Mouse (Mus musculus): ENCODE data around the gene Napsa. TPM values are rescaled to one million over a fixed set of nuclear protein-coding genes. Genes with fewer than 3 reads are reported as not detected.
A peak's percentile ranks its signal among the peaks of the same experiment; 100 is the strongest.

Napsa gene
- 1.0 and 1.3 TPM in 2 replicates for polyA plus RNA-seq (2015; fragmentation: Nextera tagmentation; extraction: Ambion mirVana)

DNA sequence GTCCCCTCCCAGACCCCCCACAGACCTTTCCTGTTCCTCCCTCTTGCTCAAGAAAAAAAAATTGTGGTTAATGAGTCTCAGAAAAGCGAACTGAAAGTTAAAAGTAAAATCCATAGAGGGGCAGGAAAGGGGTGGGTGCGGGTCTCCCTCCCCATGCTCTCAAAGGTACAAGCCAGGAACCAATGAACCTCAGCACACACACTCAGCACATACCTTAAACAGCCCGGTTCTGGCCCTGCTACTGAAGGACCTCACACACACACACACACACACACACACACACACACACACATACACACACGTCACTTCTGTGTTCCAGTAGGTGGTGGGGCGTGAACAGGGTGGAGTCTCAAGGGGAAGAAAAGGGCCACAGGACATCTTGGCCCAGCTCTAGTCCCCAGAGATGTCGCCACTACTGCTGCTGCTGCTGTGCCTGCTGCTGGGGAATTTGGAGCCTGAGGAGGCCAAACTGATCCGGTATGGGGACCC lies at the start of gene Napsa:
Gene Napsa, plus strand, starts transcription at position 168 of the 489 bp plus-strand sequence.
- Histone ChIP-seq H3K9me3 (no peaks in the 10 kb centered on the region), H3K27me3 (peaks cover 9% of the 10 kb centered on the region; the same call in 1 of the 2 replicates), H3K4me3 (no peak within 1 kb of the TSS), H3K36me3 (no peaks in the 10 kb centered on the region), H3K27ac (no peak within 1 kb of the TSS), H3K9ac (no peak within 1 kb of the TSS), H3K4me2 (replicated peaks) (no peak within 1 kb of the TSS), H3K4me1 (no peaks in the 10 kb centered on the region)
- ATAC-seq (ENCODE audit: low FRiP score, low read depth): no peak
- 40% methylated on average over 7 of the region's 7 CpGs for WGBS

DNA sequence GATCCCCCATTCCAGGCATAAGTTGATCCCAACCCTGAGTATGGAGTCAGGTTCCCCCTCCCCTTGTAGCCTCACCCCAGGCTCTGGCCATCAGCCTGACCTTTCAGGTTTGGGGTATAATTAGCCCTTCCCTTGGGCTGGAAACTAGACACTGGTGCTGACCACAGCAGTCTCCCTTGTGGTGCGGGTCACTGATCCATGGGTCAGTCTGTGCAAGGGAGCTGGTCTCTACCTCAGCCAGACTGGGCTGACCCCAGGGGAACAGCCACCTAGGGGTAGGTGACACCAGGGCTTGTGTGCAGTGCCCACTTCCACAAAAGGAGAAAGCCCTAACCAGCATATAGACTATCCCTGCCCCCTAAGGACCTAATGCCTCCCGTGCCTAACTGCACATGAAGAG lies 49.1 kb upstream of the Napsa start:
- 74% methylated on average over 2 of the region's 2 CpGs for WGBS
- Histone ChIP-seq H3K27me3 (peaks cover 85% of the 10 kb centered on the region), H3K9me3 (no peaks in the 10 kb centered on the region)

DNA sequence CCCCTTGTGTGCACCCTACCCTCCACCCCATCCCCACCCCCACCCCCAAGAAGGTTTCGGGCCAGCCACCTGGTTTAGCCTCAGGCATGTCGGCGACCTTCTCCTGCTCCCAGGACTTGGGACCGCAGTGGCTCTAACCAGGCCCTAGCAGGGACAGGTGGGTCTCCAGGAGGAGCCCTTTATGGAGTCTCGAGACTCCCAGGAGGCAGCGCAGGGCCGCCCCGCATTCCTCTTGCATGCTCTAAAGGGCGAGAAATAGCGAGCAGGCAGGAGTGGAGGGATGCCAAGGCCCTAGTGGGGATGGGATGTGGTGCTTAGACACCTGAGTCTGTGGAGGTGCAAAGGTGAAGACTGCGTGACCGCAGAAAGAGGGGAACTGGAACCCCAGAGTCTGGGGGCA lies 47.7 kb upstream of the Napsa start, which contains the start of gene Mybpc2:
Gene Mybpc2, minus strand, starts transcription at position 155 of the 400 bp plus-strand sequence.
- Histone ChIP-seq H3K9ac (peak within 1 kb of the TSS; percentile 31), H3K27me3 (peaks cover 89% of the 10 kb centered on the region), H3K4me1 (peaks cover 17% of the 10 kb centered on the region), H3K36me3 (no peaks in the 10 kb centered on the region), H3K9me3 (no peaks in the 10 kb centered on the region), H3K4me2 (replicated peaks) (peak within 1 kb of the TSS; percentile 14; the same call in 1 of the 2 replicates), H3K4me3 (peak within 1 kb of the TSS; percentile 3; the same call in 1 of the 2 replicates), H3K27ac (no peak within 1 kb of the TSS)
- ATAC-seq (ENCODE audit: low FRiP score, low read depth): no peak
- 27% methylated on average over 12 of the region's 12 CpGs for WGBS

More for the DNA sequence above, 49.1 kb upstream of the Napsa start:
- H3K4me3 ChIP-seq: no peak overlapping the region
- ATAC-seq (ENCODE audit: low FRiP score, low read depth): no peak
- H3K27ac ChIP-seq: no peak overlapping the region
- H3K36me3 ChIP-seq: no peaks in the 10 kb centered on the region
- H3K9ac ChIP-seq: no peak overlapping the region
- no peak overlapping the region for H3K4me2 ChIP-seq (replicated peaks)
- H3K4me1 ChIP-seq: peaks cover 14% of the 10 kb centered on the region

DNA sequence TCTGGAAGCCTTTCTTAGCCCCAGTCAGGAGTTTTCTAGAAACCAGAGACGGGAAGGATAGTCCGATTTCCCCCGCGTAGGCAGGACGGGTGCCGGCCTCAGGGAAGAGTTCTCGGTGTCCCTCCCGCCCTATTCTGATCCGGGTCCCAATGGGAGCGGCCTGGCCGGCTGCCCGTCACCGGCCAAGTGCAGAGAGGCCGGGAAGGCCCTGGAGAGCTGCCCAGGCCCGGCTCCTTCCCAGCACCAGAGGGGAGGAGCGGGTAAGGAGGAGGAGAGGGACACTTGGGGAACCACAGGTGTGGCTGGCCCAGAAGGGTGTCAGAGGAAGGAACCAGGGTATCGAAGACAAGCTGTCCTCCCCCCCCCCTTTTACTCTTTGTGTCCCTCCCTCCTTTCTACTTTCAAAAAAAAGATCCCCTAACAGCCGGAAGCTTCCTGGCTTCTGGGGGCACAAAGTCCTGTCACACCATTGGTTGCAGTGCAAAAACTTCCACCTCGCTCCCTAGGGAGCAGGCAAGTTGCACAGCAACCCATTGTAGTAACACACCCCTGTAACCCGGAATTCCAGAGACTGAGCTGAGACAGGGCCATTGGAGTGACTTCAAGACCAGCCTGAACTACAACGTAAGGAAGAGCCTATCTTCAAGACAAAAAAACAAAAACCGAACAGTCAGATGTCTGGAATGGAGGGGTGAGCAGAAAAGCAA lies 46.9 kb upstream of the Napsa start:
- 11% methylated on average over 22 of the region's 22 CpGs for WGBS
- Histone ChIP-seq H3K4me2 (replicated peaks) (peak overlapping the region; percentile 14; the same call in 1 of the 2 replicates), H3K4me3 (peak overlapping the region; percentile 3; the same call in 1 of the 2 replicates), H3K4me1 (peaks cover 17% of the 10 kb centered on the region), H3K27ac (no peak overlapping the region), H3K9ac (peak overlapping the region; percentile 31), H3K36me3 (no peaks in the 10 kb centered on the region), H3K9me3 (no peaks in the 10 kb centered on the region), H3K27me3 (peaks cover 89% of the 10 kb centered on the region)
- ATAC-seq (ENCODE audit: low FRiP score, low read depth): no peak

DNA sequence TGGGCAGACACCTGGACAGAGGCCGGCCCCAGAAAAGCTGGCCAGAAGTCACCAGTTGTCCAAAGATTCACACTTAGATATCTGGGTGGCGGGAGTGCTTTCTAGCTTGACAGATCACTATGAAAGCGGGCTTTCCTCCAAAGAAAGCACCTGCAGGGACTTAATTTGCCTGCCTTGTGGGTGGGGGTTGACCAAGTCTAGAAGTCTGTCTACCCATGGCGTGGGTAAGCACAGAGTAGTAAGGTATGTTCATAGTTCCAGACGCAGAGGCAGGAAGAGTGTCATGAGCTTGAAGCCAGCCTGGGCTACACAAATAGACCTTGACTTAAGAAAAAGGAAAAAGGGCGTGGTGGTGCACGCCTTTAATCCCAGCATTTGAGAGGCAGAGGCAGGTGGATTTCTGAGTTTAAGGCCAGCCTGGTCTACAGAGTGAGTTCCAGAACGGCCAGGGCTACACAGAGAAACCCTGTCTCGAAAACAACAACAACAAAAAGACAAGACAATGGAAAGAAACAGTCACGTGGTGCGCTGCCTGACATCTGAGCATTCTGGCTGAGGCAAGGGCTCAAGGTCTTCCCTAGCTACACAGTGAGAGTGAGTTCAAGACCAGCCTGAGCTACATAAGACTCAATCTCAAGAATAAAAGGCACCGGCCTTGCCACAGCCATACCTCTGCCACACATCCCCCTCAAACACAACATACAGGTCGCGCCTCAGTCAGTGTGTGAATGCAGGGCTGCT lies 45.6 kb upstream of the Napsa start:
- Histone ChIP-seq H3K9ac (no peak overlapping the region), H3K4me2 (replicated peaks) (no peak overlapping the region), H3K9me3 (no peaks in the 10 kb centered on the region), H3K27me3 (peaks cover 78% of the 10 kb centered on the region), H3K36me3 (no peaks in the 10 kb centered on the region), H3K4me1 (peaks cover 16% of the 10 kb centered on the region), H3K27ac (no peak overlapping the region), H3K4me3 (no peak overlapping the region)
- 84% methylated on average over 14 of the region's 14 CpGs for WGBS
- ATAC-seq (ENCODE audit: low FRiP score, low read depth): no peak

DNA sequence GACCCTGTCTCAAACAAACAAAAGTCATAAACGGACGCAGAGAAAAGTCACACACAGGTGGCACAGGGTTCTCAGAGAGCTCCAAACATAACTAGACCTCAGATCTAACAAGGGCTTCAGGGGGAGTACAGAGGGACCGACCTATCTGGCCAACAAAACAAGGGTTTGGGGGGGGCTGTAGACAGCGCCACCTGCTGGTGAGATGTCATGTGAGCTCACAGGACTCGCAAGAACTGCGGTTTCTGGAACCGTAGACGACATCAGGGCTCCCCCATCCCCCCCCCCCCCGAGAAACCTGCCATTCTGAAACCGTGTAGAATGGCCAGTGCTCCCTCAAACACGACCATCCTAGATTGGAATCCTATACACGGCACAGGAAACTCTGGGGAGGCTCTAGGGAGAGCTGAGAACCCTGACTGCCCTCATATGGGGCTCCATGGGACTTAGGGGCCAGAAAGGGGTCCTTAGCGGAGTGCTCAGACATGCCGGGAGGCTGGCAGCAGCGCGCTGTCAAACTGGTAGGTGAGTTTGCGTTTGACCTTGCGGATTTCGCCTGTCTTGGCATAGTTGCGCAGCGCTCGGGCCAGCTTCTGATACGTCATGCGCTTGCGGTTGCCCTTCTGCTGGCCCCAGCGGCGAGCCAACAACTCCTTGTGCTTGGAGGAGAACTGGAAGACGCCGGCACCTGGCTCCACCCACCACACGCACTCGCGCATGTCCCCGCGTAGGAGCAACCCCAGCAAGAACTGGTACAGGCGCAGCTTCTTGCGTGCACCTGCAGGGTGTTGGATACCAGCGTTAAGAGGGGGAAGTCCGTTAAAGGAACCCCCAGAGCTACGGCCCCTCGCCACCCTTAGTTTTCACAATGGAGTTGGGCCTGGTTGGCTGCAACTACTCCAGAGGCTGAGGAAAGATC lies 44.4 kb upstream of the Napsa start:
- WGBS: 5% methylated on average over 40 of the region's 40 CpGs
- H3K27me3 ChIP-seq: peaks cover 66% of the 10 kb centered on the region

DNA sequence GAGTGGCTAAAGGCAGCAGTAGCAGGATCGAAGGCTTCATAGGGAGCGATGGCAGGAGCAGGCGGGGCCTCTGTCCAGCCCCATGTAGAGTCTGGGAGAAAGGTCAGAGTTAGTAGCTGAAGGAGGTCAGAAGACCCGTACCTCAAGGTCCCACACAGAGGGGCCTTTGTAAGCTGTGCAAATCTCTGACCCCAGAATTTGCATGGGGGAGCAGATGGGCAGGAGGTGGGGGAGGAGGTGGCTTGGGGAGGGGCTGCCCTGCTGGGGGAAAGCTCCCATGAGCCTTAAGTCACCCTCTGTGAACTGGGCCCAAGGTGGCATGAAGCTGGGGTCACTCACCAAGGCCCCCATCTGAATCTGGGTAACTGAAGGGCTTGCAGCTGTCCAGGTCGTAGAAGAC lies 42.7 kb upstream of the Napsa start:
- Histone ChIP-seq H3K27me3 (peaks cover 48% of the 10 kb centered on the region), H3K27ac (no peak overlapping the region), H3K36me3 (peaks cover 25% of the 10 kb centered on the region), H3K9ac (0 out of 2 replicates have a peak overlapping the region, but pooled peaks have one; percentile 4), H3K9me3 (no peaks in the 10 kb centered on the region), H3K4me2 (replicated peaks) (no peak overlapping the region), H3K4me1 (peaks cover 14% of the 10 kb centered on the region), H3K4me3 (no peak overlapping the region)
- ATAC-seq (ENCODE audit: low FRiP score, low read depth): no peak
- 70% methylated on average over 5 of the region's 5 CpGs for WGBS

More for the DNA sequence above, 44.4 kb upstream of the Napsa start:
- H3K27ac ChIP-seq: no peak overlapping the region
- H3K9me3 ChIP-seq: no peaks in the 10 kb centered on the region
- ATAC-seq (ENCODE audit: low FRiP score, low read depth): no peak
- peak overlapping the region; percentile 77 for H3K4me2 ChIP-seq (replicated peaks)
- peak overlapping the region; percentile 43 for H3K4me3 ChIP-seq
- H3K36me3 ChIP-seq: peaks cover 8% of the 10 kb centered on the region
- H3K9ac ChIP-seq: peak overlapping the region; percentile 56
- H3K4me1 ChIP-seq: peaks cover 15% of the 10 kb centered on the region

DNA sequence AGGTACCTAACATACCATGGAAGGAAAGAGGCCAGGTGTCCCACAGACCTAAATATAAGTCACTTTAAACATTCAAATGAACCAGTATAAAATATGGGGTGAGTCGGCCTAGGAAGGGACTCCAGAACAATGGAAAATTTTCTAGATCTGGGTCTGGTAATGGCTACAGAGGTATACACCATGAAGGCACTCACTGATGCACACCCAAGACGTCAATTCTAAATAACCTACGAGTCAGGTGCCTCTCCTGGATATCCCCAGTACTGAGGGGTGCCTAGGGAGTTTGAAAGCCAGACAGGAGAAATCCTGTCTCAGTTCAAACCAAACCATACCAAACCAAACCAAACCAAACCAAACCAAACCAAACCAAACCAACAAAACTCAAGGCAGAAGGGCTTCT lies 41.7 kb upstream of the Napsa start:
- peaks cover 38% of the 10 kb centered on the region for H3K27me3 ChIP-seq
- H3K9me3 ChIP-seq: no peaks in the 10 kb centered on the region
- ATAC-seq (ENCODE audit: low FRiP score, low read depth): no peak
- 66% methylated on average over 3 of the region's 3 CpGs for whole genome bisulfite sequencing
- H3K9ac ChIP-seq: no peak overlapping the region
- no peak overlapping the region for H3K4me3 ChIP-seq
- no peak overlapping the region for H3K4me2 ChIP-seq (replicated peaks)
- no peak overlapping the region for H3K27ac ChIP-seq
- H3K36me3 ChIP-seq: peaks cover 35% of the 10 kb centered on the region
- peaks cover 8% of the 10 kb centered on the region for H3K4me1 ChIP-seq

DNA sequence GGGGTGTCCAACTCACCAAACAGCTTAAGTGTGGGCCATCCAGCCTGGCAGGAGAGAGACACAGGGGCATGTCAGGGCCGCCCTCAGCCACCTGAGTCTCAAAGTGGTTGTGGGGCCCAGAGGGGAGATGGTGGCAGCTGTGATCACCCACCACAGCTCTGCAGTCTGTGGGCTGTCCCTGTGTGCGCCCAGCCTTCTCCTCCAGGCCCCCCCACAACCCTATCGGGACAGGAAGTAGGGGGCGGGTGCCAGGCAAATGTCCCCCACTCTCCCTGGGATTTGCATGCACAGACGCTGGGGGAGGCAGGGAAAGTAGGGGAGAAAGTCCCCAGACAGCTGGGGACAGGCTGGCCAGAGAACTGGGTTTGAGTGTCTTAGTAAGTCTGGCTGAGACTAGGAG lies 41.0 kb upstream of the Napsa start:
- Histone ChIP-seq H3K36me3 (peaks cover 42% of the 10 kb centered on the region), H3K4me2 (replicated peaks) (no peak overlapping the region), H3K4me1 (peaks cover 8% of the 10 kb centered on the region), H3K27ac (no peak overlapping the region), H3K4me3 (no peak overlapping the region), H3K9me3 (no peaks in the 10 kb centered on the region), H3K27me3 (peaks cover 31% of the 10 kb centered on the region), H3K9ac (no peak overlapping the region)
- 42% methylated on average over 5 of the region's 5 CpGs for WGBS
- no peak for ATAC-seq (ENCODE audit: low FRiP score, low read depth)

DNA sequence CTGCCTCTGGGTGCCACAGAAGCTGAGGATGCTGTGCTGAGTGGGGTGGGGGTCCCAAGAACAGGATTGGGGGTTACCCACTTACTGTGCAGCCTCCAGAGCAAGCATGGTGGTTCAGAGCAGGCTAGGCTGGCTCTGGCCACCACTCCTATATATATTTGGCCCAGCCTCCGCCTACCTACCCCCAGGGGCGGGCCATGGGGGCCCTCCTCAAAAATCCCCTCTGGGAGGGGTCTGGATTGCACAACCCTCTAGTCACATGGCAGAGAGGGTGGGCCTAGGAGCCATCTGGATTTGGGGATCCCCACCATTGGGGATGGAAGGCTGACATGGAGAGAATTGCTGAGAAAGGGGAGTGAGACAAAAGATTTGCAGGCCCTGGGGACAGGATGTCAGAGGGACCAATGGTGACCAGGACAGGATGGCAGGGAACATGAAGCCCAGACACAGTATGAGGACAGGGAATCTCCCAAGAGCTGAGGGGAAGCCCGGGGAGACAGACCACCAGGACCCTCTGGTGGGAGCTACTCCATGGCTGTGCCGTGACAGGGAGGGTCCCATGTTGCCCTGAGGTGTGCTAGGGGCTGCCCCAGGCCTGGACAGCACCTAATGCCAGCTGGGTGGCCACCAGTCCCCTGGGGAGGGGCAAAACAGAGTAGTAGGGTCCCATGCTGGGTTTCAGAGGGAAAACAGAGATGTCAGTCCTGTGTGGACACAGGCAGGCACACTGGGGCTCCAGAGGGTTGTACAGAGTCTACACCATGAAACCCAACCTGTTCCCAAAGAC lies 40.0 kb upstream of the Napsa start, which contains the start of gene Spib:
Gene Spib, minus strand, starts transcription at position 126 of the 787 bp plus-strand sequence.
- WGBS: 76% methylated on average over 4 of the region's 4 CpGs
- ATAC-seq (ENCODE audit: low FRiP score, low read depth): no peak
- Histone ChIP-seq H3K4me1 (peaks cover 8% of the 10 kb centered on the region), H3K36me3 (peaks cover 52% of the 10 kb centered on the region), H3K9ac (no peak within 1 kb of the TSS), H3K9me3 (no peaks in the 10 kb centered on the region), H3K27me3 (peaks cover 22% of the 10 kb centered on the region), H3K27ac (no peak within 1 kb of the TSS), H3K4me2 (replicated peaks) (no peak within 1 kb of the TSS), H3K4me3 (no peak within 1 kb of the TSS)

All from limb, embryonic 13.5 days (tissue).